Mouse (Mus musculus): ENCODE measurements around the gene Gm6588. TPM values are rescaled to one million over a fixed set of nuclear protein-coding genes. Genes with fewer than 3 reads are reported as not detected.

Gene Gm6588
- polyA plus RNA-seq, 1 experiment from 2014 or later: not detected

DNA sequence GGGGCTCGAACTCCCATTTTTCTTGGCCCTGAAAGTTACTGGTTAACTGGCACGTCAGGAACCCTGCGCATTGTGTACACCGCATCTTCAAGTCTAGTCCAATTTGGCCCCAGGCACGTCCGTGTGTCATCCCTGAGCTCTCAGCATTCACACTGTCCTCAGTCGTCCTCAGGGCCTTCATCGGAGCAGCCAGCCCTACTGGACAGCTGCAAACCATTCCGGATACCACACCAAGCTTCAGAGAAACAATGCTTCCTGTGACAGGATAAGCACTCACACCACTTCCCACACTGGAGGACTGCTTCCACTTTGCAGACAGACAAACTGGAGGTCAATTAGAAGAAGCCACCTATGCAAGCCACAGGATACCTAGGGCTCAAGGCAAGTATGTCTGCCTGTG lies 3.9 kb downstream of the Gm6588 start:
- 82% methylated on average over 9 of the region's 9 CpGs for WGBS
- DNase-seq (ENCODE audit: low spot score) (no peak), ATAC-seq (replicated peaks; ENCODE audit: low FRiP score) (no peak)
- no peaks in the 10 kb centered on the region for H3K4me1 ChIP-seq (replicated peaks; ENCODE audit: control insufficient read depth, insufficient read depth, low read length)
- no peaks in the 10 kb centered on the region for H3K36me3 ChIP-seq (ENCODE audit: control insufficient read depth, insufficient read depth, low read length)
- H3K4me3 ChIP-seq (ENCODE audit: low read depth, low read length): no peak overlapping the region
- H3K9me3 ChIP-seq (ENCODE audit: control insufficient read depth, low read length): no peaks in the 10 kb centered on the region; the same call in 1 of the 2 replicates
- H3K4me2 ChIP-seq (ENCODE audit: low read depth, low read length, severe bottlenecking): no peak overlapping the region
- no peaks in the 10 kb centered on the region for H3K27me3 ChIP-seq (ENCODE audit: control insufficient read depth, insufficient read depth, low read length)
- H3K9ac ChIP-seq (ENCODE audit: low read length): no peak overlapping the region
- H3K27ac ChIP-seq (ENCODE audit: low read depth, low read length): no peak overlapping the region

DNA sequence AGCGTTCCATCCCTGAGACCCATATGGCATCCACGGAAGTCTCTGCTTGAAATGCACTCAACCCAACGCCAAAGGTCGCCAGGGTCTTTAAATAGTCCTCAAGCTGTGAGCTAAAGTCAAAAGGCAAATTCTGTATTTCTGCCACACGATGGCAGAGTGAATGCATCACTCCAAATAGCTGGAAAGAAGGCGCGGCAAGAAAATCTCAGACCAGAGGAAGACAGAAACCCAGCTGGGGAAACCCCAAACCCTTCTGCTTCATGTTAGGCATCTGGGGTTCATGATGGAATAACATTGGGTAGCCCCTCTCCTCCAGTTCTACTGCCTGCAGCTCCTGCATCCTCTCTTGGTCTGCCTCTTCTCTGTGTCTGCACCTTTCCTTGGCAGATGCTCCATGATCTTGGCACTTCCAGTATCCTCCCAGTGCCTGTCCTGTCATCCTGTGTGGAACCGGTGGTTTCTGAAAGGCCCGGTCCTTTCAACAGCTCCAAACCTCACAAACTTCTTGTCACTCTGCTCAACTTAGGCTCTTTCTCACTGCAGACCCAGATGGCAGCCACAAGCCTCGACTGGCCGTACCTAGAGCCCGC lies 5.8 kb downstream of the Gm6588 start:
- no peak for DNase-seq (ENCODE audit: low spot score)

GRCm38 (mm10) chr5:112459903-112460302 lies 10.7 kb downstream of the Gm6588 start:
- 71% methylated on average over 3 of the region's 3 CpGs for WGBS

More for the DNA sequence above, 5.8 kb downstream of the Gm6588 start:
- H3K4me3 ChIP-seq (ENCODE audit: low read depth, low read length): no peak overlapping the region
- no peak for ATAC-seq (replicated peaks; ENCODE audit: low FRiP score)
- H3K27ac ChIP-seq (ENCODE audit: low read depth, low read length): no peak overlapping the region
- no peak overlapping the region for H3K9ac ChIP-seq (ENCODE audit: low read length)
- no peaks in the 10 kb centered on the region; the same call in 1 of the 2 replicates for H3K4me1 ChIP-seq (replicated peaks; ENCODE audit: control insufficient read depth, insufficient read depth, low read length)
- H3K4me2 ChIP-seq (ENCODE audit: low read depth, low read length, severe bottlenecking): no peak overlapping the region
- no peaks in the 10 kb centered on the region; the same call in 1 of the 2 replicates for H3K9me3 ChIP-seq (ENCODE audit: control insufficient read depth, low read length)
- WGBS: 68% methylated on average over 12 of the region's 12 CpGs
- no peaks in the 10 kb centered on the region for H3K36me3 ChIP-seq (ENCODE audit: control insufficient read depth, insufficient read depth, low read length)
- H3K27me3 ChIP-seq (ENCODE audit: control insufficient read depth, insufficient read depth, low read length): no peaks in the 10 kb centered on the region

DNA sequence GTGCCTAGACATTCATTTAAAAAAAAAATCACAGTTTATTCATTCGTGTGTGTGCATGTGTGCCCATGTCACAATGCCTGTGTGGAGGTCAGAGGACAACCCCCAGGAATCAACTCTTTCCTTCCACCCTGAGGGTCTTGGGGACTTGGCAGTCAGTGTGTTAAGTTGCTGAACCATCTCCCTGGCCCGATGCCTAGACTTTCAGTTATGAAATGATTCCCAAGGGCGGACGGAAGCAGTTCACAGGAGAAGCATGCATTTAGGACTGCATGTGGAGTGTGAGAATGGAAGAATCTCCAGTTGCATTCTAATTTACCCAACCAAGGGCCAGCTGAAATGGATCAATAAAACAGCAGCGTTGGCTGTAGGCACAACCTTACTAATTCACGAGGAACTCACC lies 17.1 kb downstream of the Gm6588 start:
- WGBS: 81% methylated on average over 6 of the region's 6 CpGs
- H3K9ac ChIP-seq (ENCODE audit: low read length): no peak overlapping the region
- no peaks in the 10 kb centered on the region for H3K36me3 ChIP-seq (ENCODE audit: control insufficient read depth, insufficient read depth, low read length)
- no peak overlapping the region for H3K4me3 ChIP-seq (ENCODE audit: low read depth, low read length)
- no peaks in the 10 kb centered on the region for H3K4me1 ChIP-seq (replicated peaks; ENCODE audit: control insufficient read depth, insufficient read depth, low read length)
- H3K27me3 ChIP-seq (ENCODE audit: control insufficient read depth, insufficient read depth, low read length): no peaks in the 10 kb centered on the region
- no peak for DNase-seq (ENCODE audit: low spot score)
- H3K4me2 ChIP-seq (ENCODE audit: low read depth, low read length, severe bottlenecking): no peak overlapping the region
- no peaks in the 10 kb centered on the region; the same call in 1 of the 2 replicates for H3K9me3 ChIP-seq (ENCODE audit: control insufficient read depth, low read length)
- no peak for ATAC-seq (replicated peaks; ENCODE audit: low FRiP score)
- H3K27ac ChIP-seq (ENCODE audit: low read depth, low read length): no peak overlapping the region

More at GRCm38 (mm10) chr5:112459903-112460302, 10.7 kb downstream of the Gm6588 start:
- Histone ChIP-seq H3K9ac (ENCODE audit: low read length) (no peak overlapping the region), H3K36me3 (ENCODE audit: control insufficient read depth, insufficient read depth, low read length) (no peaks in the 10 kb centered on the region), H3K27ac (ENCODE audit: low read depth, low read length) (no peak overlapping the region), H3K4me1 (replicated peaks; ENCODE audit: control insufficient read depth, insufficient read depth, low read length) (no peaks in the 10 kb centered on the region; the same call in 1 of the 2 replicates), H3K9me3 (ENCODE audit: control insufficient read depth, low read length) (no peaks in the 10 kb centered on the region; the same call in 1 of the 2 replicates), H3K27me3 (ENCODE audit: control insufficient read depth, insufficient read depth, low read length) (no peaks in the 10 kb centered on the region), H3K4me3 (ENCODE audit: low read depth, low read length) (no peak overlapping the region), H3K4me2 (ENCODE audit: low read depth, low read length, severe bottlenecking) (no peak overlapping the region)
- ATAC-seq (replicated peaks; ENCODE audit: low FRiP score) (no peak), DNase-seq (ENCODE audit: low spot score) (no peak)

DNA sequence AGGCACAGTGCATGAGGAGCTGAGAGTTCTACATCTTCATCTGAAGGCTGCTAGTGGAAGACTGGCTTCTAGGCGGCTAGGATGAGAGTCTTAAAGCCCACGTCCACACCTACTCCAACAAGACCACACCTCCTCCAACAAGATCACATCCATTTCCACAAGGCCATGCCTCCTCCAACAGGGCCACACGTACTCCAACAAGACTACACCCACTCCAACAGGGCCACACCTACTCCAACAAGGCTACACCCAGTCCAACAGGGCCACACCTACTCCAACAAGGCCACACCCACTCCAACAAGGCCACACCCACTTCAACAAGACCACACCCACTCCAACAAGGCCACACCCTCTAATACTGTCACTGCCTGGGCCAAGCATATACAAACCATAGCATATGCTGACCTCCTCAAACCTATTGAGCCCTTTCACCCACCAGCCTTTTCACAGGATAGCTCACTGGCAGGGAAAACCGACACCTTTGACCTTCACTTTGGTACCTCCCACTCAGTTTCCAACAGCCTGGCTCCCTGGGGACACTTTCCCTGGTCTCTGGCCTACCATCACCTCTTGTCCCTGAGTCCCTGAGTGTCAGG lies 19.9 kb downstream of the Gm6588 start:
- no peak for DNase-seq (ENCODE audit: low spot score)
- Histone ChIP-seq H3K4me3 (ENCODE audit: low read depth, low read length) (no peak overlapping the region), H3K4me2 (ENCODE audit: low read depth, low read length, severe bottlenecking) (no peak overlapping the region), H3K9me3 (ENCODE audit: control insufficient read depth, low read length) (no peaks in the 10 kb centered on the region; the same call in 1 of the 2 replicates), H3K9ac (ENCODE audit: low read length) (no peak overlapping the region), H3K36me3 (ENCODE audit: control insufficient read depth, insufficient read depth, low read length) (no peaks in the 10 kb centered on the region), H3K27ac (ENCODE audit: low read depth, low read length) (no peak overlapping the region), H3K27me3 (ENCODE audit: control insufficient read depth, insufficient read depth, low read length) (no peaks in the 10 kb centered on the region), H3K4me1 (replicated peaks; ENCODE audit: control insufficient read depth, insufficient read depth, low read length) (no peaks in the 10 kb centered on the region)
- 82% methylated on average over 4 of the region's 4 CpGs for WGBS
- no peak for ATAC-seq (replicated peaks; ENCODE audit: low FRiP score)

- DNase-seq (ENCODE audit: low spot score) (no peak), ATAC-seq (replicated peaks; ENCODE audit: low FRiP score) (no peak)
- Histone ChIP-seq H3K4me1 (replicated peaks; ENCODE audit: control insufficient read depth, insufficient read depth, low read length) (no peaks in the 10 kb centered on the region), H3K27ac (ENCODE audit: low read depth, low read length) (no peak overlapping the region), H3K4me3 (ENCODE audit: low read depth, low read length) (no peak overlapping the region), H3K4me2 (ENCODE audit: low read depth, low read length, severe bottlenecking) (no peak overlapping the region), H3K9ac (ENCODE audit: low read length) (no peak overlapping the region), H3K27me3 (ENCODE audit: control insufficient read depth, insufficient read depth, low read length) (no peaks in the 10 kb centered on the region), H3K36me3 (ENCODE audit: control insufficient read depth, insufficient read depth, low read length) (no peaks in the 10 kb centered on the region), H3K9me3 (ENCODE audit: control insufficient read depth, low read length) (no peaks in the 10 kb centered on the region; the same call in 1 of the 2 replicates)
- WGBS: 71% methylated on average over 6 of the region's 6 CpGs
Measured at GRCm38 (mm10) chr5:112470144-112470543, 20.9 kb downstream of the Gm6588 start.

- 70% methylated on average over 6 of the region's 6 CpGs for WGBS
Measured at GRCm38 (mm10) chr5:112473453-112473852, 24.2 kb downstream of the Gm6588 start.

GRCm38 (mm10) chr5:112481946-112482410 lies 32.8 kb downstream of the Gm6588 start:
- peak; percentile 66 for DNase-seq (ENCODE audit: low spot score)
- Histone ChIP-seq H3K4me3 (ENCODE audit: low read depth, low read length) (no peak overlapping the region), H3K27me3 (ENCODE audit: control insufficient read depth, insufficient read depth, low read length) (peaks cover 2% of the 10 kb centered on the region; the same call in 1 of the 2 replicates), H3K9me3 (ENCODE audit: control insufficient read depth, low read length) (no peaks in the 10 kb centered on the region), H3K4me1 (replicated peaks; ENCODE audit: control insufficient read depth, insufficient read depth, low read length) (peaks cover 17% of the 10 kb centered on the region; the same call in 1 of the 2 replicates), H3K4me2 (ENCODE audit: low read depth, low read length, severe bottlenecking) (peak overlapping the region; percentile 32), H3K27ac (ENCODE audit: low read depth, low read length) (peak overlapping the region; percentile 60; the same call in 1 of the 2 replicates), H3K36me3 (ENCODE audit: control insufficient read depth, insufficient read depth, low read length) (no peaks in the 10 kb centered on the region), H3K9ac (ENCODE audit: low read length) (peak overlapping the region; percentile 20; the same call in 1 of the 2 replicates)
- 10% methylated on average over 19 of the region's 19 CpGs for WGBS
- peak; percentile 72 for ATAC-seq (replicated peaks; ENCODE audit: low FRiP score)

More at GRCm38 (mm10) chr5:112473453-112473852, 24.2 kb downstream of the Gm6588 start:
- Histone ChIP-seq H3K9ac (ENCODE audit: low read length) (no peak overlapping the region), H3K4me1 (replicated peaks; ENCODE audit: control insufficient read depth, insufficient read depth, low read length) (no peaks in the 10 kb centered on the region), H3K36me3 (ENCODE audit: control insufficient read depth, insufficient read depth, low read length) (no peaks in the 10 kb centered on the region), H3K27ac (ENCODE audit: low read depth, low read length) (no peak overlapping the region), H3K9me3 (ENCODE audit: control insufficient read depth, low read length) (no peaks in the 10 kb centered on the region; the same call in 1 of the 2 replicates), H3K27me3 (ENCODE audit: control insufficient read depth, insufficient read depth, low read length) (no peaks in the 10 kb centered on the region), H3K4me2 (ENCODE audit: low read depth, low read length, severe bottlenecking) (no peak overlapping the region), H3K4me3 (ENCODE audit: low read depth, low read length) (no peak overlapping the region)
- DNase-seq (ENCODE audit: low spot score): no peak
- no peak for ATAC-seq (replicated peaks; ENCODE audit: low FRiP score)
